22 mouse cellular contexts compared by ENCODE assay signal in the genomic region with DNA sequence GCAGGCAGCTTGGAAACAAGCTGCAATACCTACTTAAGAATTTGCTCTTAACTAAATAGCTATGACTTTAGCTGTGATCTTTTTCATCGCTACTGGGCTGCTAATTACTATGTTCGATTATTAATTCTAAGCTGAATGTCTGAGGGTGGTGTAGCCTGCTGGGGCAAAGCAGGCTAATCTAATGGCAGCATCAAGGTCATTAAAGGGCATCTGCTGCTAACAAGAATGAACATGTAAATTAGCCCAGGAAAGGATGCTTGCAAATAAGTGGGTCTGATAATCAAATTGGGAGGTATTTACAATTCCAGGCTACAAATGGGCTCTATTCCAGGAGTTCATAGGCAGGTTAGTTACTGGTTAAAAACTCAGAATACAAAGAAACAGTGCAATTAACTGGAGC.
"Had no signal": no experiment of that assay in that cellular context is flagged by ENCODE, and none has a peak within 500 bp of the region (broad histone marks: within the 10 kb centered on the region; RNA-seq: fewer than 3 reads in every experiment).

No protein-coding gene starts in this region.

- H3K27ac ChIP-seq: kidney, postnatal 0 days; limb, embryonic 12.5 days; limb, embryonic 15.5 days; liver, embryonic 14.5 days; macrophage; midbrain, embryonic 10.5 days; neural tube, embryonic 13.5 days; stomach, embryonic 15.5 days had no signal

- H3K9ac ChIP-seq: limb, embryonic 12.5 days; limb, embryonic 15.5 days; liver, embryonic 14.5 days; liver, postnatal 0 days; lung, embryonic 14.5 days; neural tube, embryonic 13.5 days; stomach, embryonic 15.5 days had no signal

- H3K4me3 ChIP-seq: limb, embryonic 12.5 days; limb, embryonic 15.5 days; midbrain, embryonic 10.5 days; myocyte; neural tube, embryonic 13.5 days; stomach, embryonic 15.5 days had no signal

- ATAC-seq: liver, postnatal 0 days; lung, postnatal 0 days had no signal

- DNase-seq: kidney, adult 2 months; kidney, postnatal 25 days; left cerebral cortex, postnatal 4 days; liver, postnatal 0 days; lung, embryonic 14.5 days; retina, postnatal 1 day; right cerebral cortex, postnatal 25 days; spleen, adult 18-20 months; thymus, adult 18-20 months; thymus, postnatal 14 days; thymus, postnatal 4 days had no signal

- H3K4me1 ChIP-seq: limb, embryonic 12.5 days; limb, embryonic 15.5 days; neural tube, embryonic 13.5 days; stomach, embryonic 15.5 days had no signal

- H3K9me3 ChIP-seq: limb, embryonic 12.5 days; limb, embryonic 15.5 days; midbrain, embryonic 10.5 days; neural tube, embryonic 13.5 days; stomach, embryonic 15.5 days had no signal

- H3K27me3 ChIP-seq: limb, embryonic 15.5 days; neural tube, embryonic 13.5 days; stomach, embryonic 15.5 days had no signal

- H3K36me3 ChIP-seq: limb, embryonic 12.5 days; limb, embryonic 15.5 days; midbrain, embryonic 10.5 days; neural tube, embryonic 13.5 days; stomach, embryonic 15.5 days had no signal

- H3K4me2 ChIP-seq: limb, embryonic 12.5 days; limb, embryonic 15.5 days; liver, embryonic 11.5 days; lung, embryonic 14.5 days; neural tube, embryonic 13.5 days; stomach, embryonic 15.5 days had no signal
